Comparison of ENCODE assay signal across 7 mouse cellular contexts in the genomic region with DNA sequence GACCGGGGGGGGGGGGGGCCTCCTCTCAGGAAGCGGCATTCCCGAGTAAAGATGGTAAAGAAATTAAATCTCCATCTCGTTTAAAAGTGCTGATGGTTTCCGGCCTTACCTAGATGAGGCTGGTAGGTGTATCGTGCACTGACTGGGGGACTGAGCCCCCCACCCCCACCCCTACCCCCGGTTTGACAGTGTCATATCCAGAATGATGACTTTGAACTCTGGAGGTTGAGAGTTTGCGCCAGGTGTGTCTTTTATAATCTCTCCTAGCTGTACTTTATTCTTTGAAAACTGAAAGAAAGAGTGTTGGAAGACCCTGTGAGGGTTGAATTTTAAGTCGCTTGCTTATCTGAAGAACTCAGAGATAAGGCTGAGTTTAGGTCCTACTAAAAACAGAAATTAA. TPM values are rescaled to one million over a fixed set of nuclear protein-coding genes. Genes with fewer than 3 reads are reported as not detected.
DNase-seq lines count a peak whose midpoint lies in the region; ATAC-seq and TF ChIP-seq lines count a peak whose summit lies in the region.

No protein-coding gene starts in this region.

- no peak for TF ChIP-seq CTCF in embryonic fibroblast, embryonic 13.5 days (IDR thresholded peaks at IDR 0.05; ENCODE audit: borderline replicate concordance, insufficient read depth, low read length)

- ATAC-seq in megakaryocyte, adult 5-6 weeks (ENCODE audit: poor library complexity, severe bottlenecking), result no peak
- ATAC-seq in limb, embryonic 11.5 days (ENCODE audit: insufficient number of reproducible peaks, low FRiP score, low TSS enrichment, low read depth), result peak; percentile 50

- H3K9me3 ChIP-seq in megakaryocyte, embryonic 14.5 days, result no peaks in the 10 kb centered on the region
- H3K9me3 ChIP-seq in limb, embryonic 11.5 days (ENCODE audit: control insufficient read depth, low read length), result no peaks in the 10 kb centered on the region

- H3K4me3 ChIP-seq in megakaryocyte, embryonic 14.5 days (replicated peaks), result peak overlapping the region; percentile 96
- peak overlapping the region; percentile 58 for H3K4me3 ChIP-seq in embryonic fibroblast, embryonic 13.5 days (ENCODE audit: insufficient read depth, low read length)
- peak overlapping the region; percentile 47 for H3K4me3 ChIP-seq in limb, embryonic 11.5 days (ENCODE audit: low read depth, low read length)

- DNase-seq in limb, embryonic 11.5 days (ENCODE audit: low spot score), result no peak
- DNase-seq in splenic B cell, adult 2 months (ENCODE audit: low read depth, low spot score), result peak; percentile 3
- DNase-seq in spleen, postnatal 10 days (ENCODE audit: low spot score in 2 of 2), result no peak
- no peak for DNase-seq in frontal cortex, postnatal 14 days (ENCODE audit: low spot score in 2 of 2)

- H3K9ac ChIP-seq in limb, embryonic 11.5 days (ENCODE audit: low read length), result peak overlapping the region; percentile 83

- peak overlapping the region; percentile 49 for H3K4me2 ChIP-seq in limb, embryonic 11.5 days (ENCODE audit: low read depth, severe bottlenecking)

- no peaks in the 10 kb centered on the region for H3K27me3 ChIP-seq in megakaryocyte, embryonic 14.5 days (replicated peaks)
- H3K27me3 ChIP-seq in limb, embryonic 11.5 days (ENCODE audit: control insufficient read depth, insufficient read depth, low read length), result no peaks in the 10 kb centered on the region
- H3K27me3 ChIP-seq in splenic B cell, adult 2 months (ENCODE audit: control insufficient read depth, insufficient read depth, low read length, poor library complexity, severe bottlenecking), result no peaks in the 10 kb centered on the region

- H3K27ac ChIP-seq in embryonic fibroblast, embryonic 13.5 days (ENCODE audit: insufficient read depth, low read length), result no peak overlapping the region
- peak overlapping the region; percentile 75 for H3K27ac ChIP-seq in limb, embryonic 11.5 days (replicated peaks; ENCODE audit: low read depth, low read length)

- WGBS in limb, embryonic 11.5 days, result 12% methylated on average over 8 of the region's 9 CpGs

- H3K4me1 ChIP-seq in megakaryocyte, embryonic 14.5 days, result peaks cover 30% of the 10 kb centered on the region
- peaks cover 5% of the 10 kb centered on the region; the same call in 1 of the 2 replicates for H3K4me1 ChIP-seq in embryonic fibroblast, embryonic 13.5 days (ENCODE audit: control insufficient read depth, insufficient read depth, low read length)
- H3K4me1 ChIP-seq in limb, embryonic 11.5 days (ENCODE audit: control insufficient read depth, insufficient read depth, low read length), result peaks cover 7% of the 10 kb centered on the region

- peaks cover 22% of the 10 kb centered on the region for H3K36me3 ChIP-seq in megakaryocyte, embryonic 14.5 days (replicated peaks; ENCODE audit: low read length)
- no peaks in the 10 kb centered on the region; the same call in 1 of the 2 replicates for H3K36me3 ChIP-seq in limb, embryonic 11.5 days (ENCODE audit: control insufficient read depth, insufficient read depth, low read length)
- no peaks in the 10 kb centered on the region for H3K36me3 ChIP-seq in splenic B cell, adult 2 months (ENCODE audit: control insufficient read depth, insufficient read depth, low read length, poor library complexity, severe bottlenecking)

- no peak for TF ChIP-seq POLR2A in embryonic fibroblast, embryonic 13.5 days (IDR thresholded peaks at IDR 0.05; ENCODE audit: low read depth, low read length)

RNA-seq across cellular contexts. Expression of a gene that starts 0.4 kb away (rescaled TPM):
- polyA plus RNA-seq in megakaryocyte, embryonic 14.5 days (2012; ENCODE audit: insufficient read depth, low replicate concordance), result 9.9 TPM in 1 of 2 replicates, not detected in the other
- 48.9 and 59.4 TPM in 2 replicates for total RNA-seq in megakaryocyte, adult 5-6 weeks (2015)
- total RNA-seq in megakaryocyte, adult 5-6 weeks (2017), result 46.2 and 47.4 TPM in 2 replicates
- polyA plus RNA-seq in embryonic fibroblast, embryonic 13.5 days (2011; ENCODE audit: insufficient read length, low read depth, missing spikeins), result 26.6 and 27.7 TPM in 2 replicates
- 33.3 and 33.6 TPM in 2 replicates for polyA plus RNA-seq in limb, embryonic 11.5 days (2014; fragmentation: Nextera tagmentation; extraction: Ambion mirVana)
